Mouse (Mus musculus) liver, postnatal 0 days (tissue): Measurements from ENCODE around the gene Ubald1. TPM values are rescaled to one million over a fixed set of nuclear protein-coding genes. Genes with fewer than 3 reads are reported as not detected.

Source experiments
- ATAC-seq: fragments of 200-750 bp; cut with Nextera tagmentation; 2 replicates; pipeline ENCODE4 v1.8.0; 2017; ENCODE audit warnings: mild to moderate bottlenecking, moderate library complexity
- DNase-seq: peaks from one replicate; pipeline ENCODE4 v3.0.0-alpha.2; 2016
- H3K27ac ChIP-seq: fragments of 300-500 bp; sonication (generic); 2 replicates; pipeline ENCODE4 v1.5.1; 2014; ENCODE audit warnings: antibody characterized with exemption, moderate library complexity, mild to moderate bottlenecking, low read depth
- H3K27me3 ChIP-seq: fragments of 300-500 bp; sonication (generic); 2 replicates; pipeline ENCODE4 v1.6.1; 2014; ENCODE audit warnings: low read length, control low read depth, mixed read lengths; ENCODE audit not compliant: insufficient read depth
- H3K36me3 ChIP-seq: fragments of 300-500 bp; sonication (generic); replicated peaks from 2 replicates; pipeline ENCODE4 v1.6.1; 2014; ENCODE audit warnings: mild to moderate bottlenecking, control low read depth, low read length, moderate library complexity, mixed read lengths; ENCODE audit not compliant: insufficient read depth
- H3K4me1 ChIP-seq: fragments of 300-500 bp; sonication (generic); 2 replicates; pipeline ENCODE4 v1.6.1; 2014; ENCODE audit warnings: antibody characterized with exemption, mild to moderate bottlenecking, control low read depth; ENCODE audit not compliant: insufficient read depth
- H3K4me2 ChIP-seq: fragments of 300-500 bp; sonication (generic); 2 replicates; pipeline ENCODE4 v1.6.1; 2014; ENCODE audit warnings: low read depth, mild to moderate bottlenecking, low read length, moderate library complexity, mixed read lengths
- H3K4me3 ChIP-seq: fragments of 300-500 bp; sonication (generic); 2 replicates; pipeline ENCODE4 v1.5.1; 2014; ENCODE audit warnings: low read depth, low read length
- H3K9ac ChIP-seq: fragments of 300-500 bp; sonication (generic); replicated peaks from 2 replicates; pipeline ENCODE4 v1.6.1; 2014; ENCODE audit warnings: mild to moderate bottlenecking, moderate library complexity
- H3K9me3 ChIP-seq: fragments of 300-500 bp; sonication (generic); 2 replicates; pipeline ENCODE4 v1.6.1; 2016; ENCODE audit warnings: mild to moderate bottlenecking, control low read depth, low read length, mixed read lengths
- CTCF ChIP-seq: sonication (generic); IDR thresholded peaks from 2 replicates; pipeline ENCODE4 v1.5.1; 2016; ENCODE audit warnings: antibody characterized with exemption, low read depth
- EP300 ChIP-seq: IDR thresholded peaks from 2 replicates; pipeline ENCODE4 v1.6.1; 2016; ENCODE audit warnings: antibody characterized with exemption, low read depth, mild to moderate bottlenecking
- WGBS: fragments of 180-500 bp; shearing (Covaris S2); extraction: QIAGEN DNeasy Blood & Tissue Kit; methylation state at CpG from one replicate; pipeline ENCODE4 v1.1.7; 2014; ENCODE audit not compliant: insufficient replicate concordance; 5-methylcytosine and 5-hydroxymethylcytosine counted together
- polyA plus RNA-seq: library from polyadenylated mRNA; unstranded; fragments of >200 nt; fragmentation: Nextera tagmentation; extraction: Ambion mirVana; gene quantifications from 2 replicates; pipeline ENCODE4 v1.2.1, GENCODE M21; 2015

Gene Ubald1
- polyA plus RNA-seq, 1 experiment from 2014 or later = 16.7 TPM

GRCm38 (mm10) chr16:4850938-4851628 is 29.0 kb downstream of the Ubald1 start:
- WGBS = 66% methylated on average over 5 of the region's 5 CpGs
- Histone ChIP-seq H3K27me3 (0 out of 2 replicates have a peak, but pooled peaks cover 3% of the 10 kb centered on the region), H3K9ac (no peak overlapping the region), H3K4me3 (no peak overlapping the region), H3K27ac (no peak overlapping the region), H3K9me3 (no peaks in the 10 kb centered on the region), H3K36me3 (no peaks in the 10 kb centered on the region), H3K4me2 (no peak overlapping the region), H3K4me1 (no peaks in the 10 kb centered on the region)
- ATAC-seq (no peak), DNase-seq (no peak)
- TF ChIP-seq EP300 (no peak), CTCF (no peak)

DNA sequence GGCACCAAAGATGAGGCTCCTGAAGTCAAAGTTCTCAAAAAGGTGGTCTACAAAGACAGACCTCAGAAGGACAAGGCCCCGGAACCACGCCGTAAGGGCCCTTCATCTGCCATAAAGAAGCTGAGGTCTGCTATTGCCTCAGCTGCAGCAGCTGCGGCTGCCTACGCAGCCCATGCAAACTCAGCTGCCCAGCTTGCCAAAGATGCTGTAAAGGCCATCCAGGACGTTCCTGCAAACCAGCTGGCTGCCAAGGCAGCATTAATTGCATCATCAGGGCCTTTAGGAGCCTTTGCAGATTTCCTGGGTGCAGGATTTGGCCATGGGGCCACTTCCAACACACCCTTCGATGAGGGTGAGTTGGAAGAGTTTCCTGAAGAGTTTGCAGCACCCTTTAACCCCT is 29.8 kb downstream of the Ubald1 start:
- no peak for DNase-seq
- Histone ChIP-seq H3K4me3 (no peak overlapping the region), H3K27ac (no peak overlapping the region), H3K4me2 (no peak overlapping the region), H3K9ac (no peak overlapping the region), H3K9me3 (no peaks in the 10 kb centered on the region), H3K27me3 (0 out of 2 replicates have a peak, but pooled peaks cover 3% of the 10 kb centered on the region), H3K36me3 (no peaks in the 10 kb centered on the region), H3K4me1 (no peaks in the 10 kb centered on the region)
- WGBS = 68% methylated on average over 7 of the region's 7 CpGs
- no peak for TF ChIP-seq CTCF
- no peak for TF ChIP-seq EP300
- no peak for ATAC-seq

DNA sequence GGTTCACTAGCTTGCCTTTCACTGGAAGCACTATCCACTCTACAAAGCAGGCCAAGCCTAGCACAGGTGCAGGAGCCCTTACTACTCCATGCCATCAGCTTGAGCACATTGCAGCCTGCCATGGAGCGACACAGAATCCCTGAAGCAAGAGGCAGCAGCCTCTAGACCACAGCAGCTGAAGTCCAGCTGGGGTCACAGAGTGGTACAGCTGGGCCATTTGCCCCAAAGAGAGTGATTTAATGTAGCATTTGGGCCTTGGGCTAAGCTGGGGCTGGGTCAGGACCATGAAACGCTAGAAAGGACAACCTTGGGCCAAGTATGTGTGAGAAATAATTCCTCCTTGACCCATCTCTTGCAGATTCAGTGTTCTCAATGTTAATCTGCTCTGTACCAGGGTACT is 32.0 kb downstream of the Ubald1 start:
- Histone ChIP-seq H3K4me1 (no peaks in the 10 kb centered on the region), H3K36me3 (no peaks in the 10 kb centered on the region), H3K9me3 (no peaks in the 10 kb centered on the region), H3K4me2 (no peak overlapping the region), H3K27me3 (0 out of 2 replicates have a peak, but pooled peaks cover 1% of the 10 kb centered on the region), H3K27ac (no peak overlapping the region), H3K4me3 (no peak overlapping the region), H3K9ac (no peak overlapping the region)
- DNase-seq = no peak
- no peak for ATAC-seq
- 95% methylated on average over 2 of the region's 2 CpGs for WGBS
- TF ChIP-seq CTCF = no peak
- TF ChIP-seq EP300 = no peak

DNA sequence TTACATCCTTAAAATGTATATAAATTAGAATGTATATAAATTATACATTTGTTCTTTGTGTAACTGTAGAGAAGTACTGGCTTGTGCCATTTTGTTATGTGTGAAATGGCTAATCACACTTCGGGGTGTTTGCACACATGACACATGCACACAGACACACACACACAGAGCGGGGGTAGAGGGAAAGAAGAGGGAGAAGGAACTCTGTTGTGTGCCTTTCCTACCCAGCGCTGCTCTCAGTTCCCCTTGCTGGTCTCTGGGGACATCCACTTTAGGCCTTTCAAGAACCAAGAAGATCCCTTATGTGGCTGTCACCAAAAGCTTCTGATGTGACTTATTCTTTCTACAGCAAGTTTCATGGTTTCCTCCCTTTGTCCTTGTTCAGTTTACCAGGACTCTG is 33.1 kb downstream of the Ubald1 start:
- no peak overlapping the region for H3K27ac ChIP-seq
- H3K4me2 ChIP-seq = no peak overlapping the region
- H3K4me1 ChIP-seq = no peaks in the 10 kb centered on the region
- DNase-seq (peak; percentile 32), ATAC-seq (no peak)
- no peaks in the 10 kb centered on the region for H3K36me3 ChIP-seq
- no peaks in the 10 kb centered on the region for H3K27me3 ChIP-seq
- TF ChIP-seq CTCF = no peak
- no peak for TF ChIP-seq EP300
- H3K9me3 ChIP-seq = no peaks in the 10 kb centered on the region
- no peak overlapping the region for H3K4me3 ChIP-seq
- WGBS = 65% methylated on average over 3 of the region's 3 CpGs
- H3K9ac ChIP-seq = no peak overlapping the region

DNA sequence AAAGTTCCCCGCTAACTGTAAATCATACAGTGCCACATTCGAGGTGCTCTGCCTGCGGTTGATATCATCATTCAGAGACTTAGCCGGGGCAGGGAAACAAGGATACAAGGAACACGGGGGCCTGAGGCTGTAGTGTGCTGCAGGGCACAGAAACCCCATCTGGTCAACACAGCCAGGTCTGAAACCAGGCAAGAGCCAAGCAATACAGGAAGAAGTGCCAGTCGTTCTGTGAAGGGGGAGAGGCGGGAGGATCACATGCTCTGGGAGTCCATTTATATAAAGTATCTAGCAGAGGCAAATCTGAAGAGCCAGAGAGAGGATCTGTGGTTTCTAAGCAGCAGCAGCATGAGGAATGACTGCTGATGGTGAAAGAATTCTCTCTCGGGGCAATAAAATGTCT is 39.9 kb downstream of the Ubald1 start:
- Histone ChIP-seq H3K4me2 (no peak overlapping the region), H3K9me3 (no peaks in the 10 kb centered on the region), H3K4me3 (no peak overlapping the region), H3K9ac (no peak overlapping the region), H3K4me1 (no peaks in the 10 kb centered on the region), H3K27ac (no peak overlapping the region), H3K27me3 (no peaks in the 10 kb centered on the region), H3K36me3 (no peaks in the 10 kb centered on the region)
- DNase-seq (no peak), ATAC-seq (no peak)
- WGBS = 69% methylated on average over 8 of the region's 8 CpGs
- TF ChIP-seq EP300 = no peak
- no peak for TF ChIP-seq CTCF

DNA sequence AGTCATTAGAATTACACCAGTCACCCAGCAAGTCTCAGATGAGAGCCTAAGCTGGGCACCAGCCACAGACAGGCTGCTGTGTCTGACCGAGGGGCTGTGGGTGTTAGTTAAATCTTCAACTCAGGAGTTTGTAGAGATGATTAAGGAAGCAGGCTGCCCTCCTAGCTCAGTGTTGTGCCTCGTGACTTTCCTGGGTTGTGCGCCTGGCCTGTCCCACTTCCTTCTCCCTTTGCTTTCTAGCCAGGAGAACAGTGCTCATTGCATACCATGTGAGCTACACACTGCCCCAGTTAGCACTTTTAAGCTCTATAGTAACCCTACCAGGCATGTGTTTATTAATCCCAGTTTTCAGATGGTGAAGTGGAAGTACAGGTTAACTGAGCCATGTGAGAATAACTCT is 40.6 kb downstream of the Ubald1 start:
- no peaks in the 10 kb centered on the region for H3K36me3 ChIP-seq
- H3K4me3 ChIP-seq = no peak overlapping the region
- peak; percentile 57 for ATAC-seq
- H3K27ac ChIP-seq = no peak overlapping the region
- WGBS = 48% methylated on average over 3 of the region's 3 CpGs
- H3K4me2 ChIP-seq = no peak overlapping the region
- H3K9me3 ChIP-seq = no peaks in the 10 kb centered on the region
- H3K4me1 ChIP-seq = no peaks in the 10 kb centered on the region
- TF ChIP-seq EP300 (no peak), CTCF (no peak)
- DNase-seq = no peak
- no peak overlapping the region for H3K9ac ChIP-seq
- no peaks in the 10 kb centered on the region for H3K27me3 ChIP-seq
